ENCODE assay signal across 8 mouse cellular contexts in the genomic region with DNA sequence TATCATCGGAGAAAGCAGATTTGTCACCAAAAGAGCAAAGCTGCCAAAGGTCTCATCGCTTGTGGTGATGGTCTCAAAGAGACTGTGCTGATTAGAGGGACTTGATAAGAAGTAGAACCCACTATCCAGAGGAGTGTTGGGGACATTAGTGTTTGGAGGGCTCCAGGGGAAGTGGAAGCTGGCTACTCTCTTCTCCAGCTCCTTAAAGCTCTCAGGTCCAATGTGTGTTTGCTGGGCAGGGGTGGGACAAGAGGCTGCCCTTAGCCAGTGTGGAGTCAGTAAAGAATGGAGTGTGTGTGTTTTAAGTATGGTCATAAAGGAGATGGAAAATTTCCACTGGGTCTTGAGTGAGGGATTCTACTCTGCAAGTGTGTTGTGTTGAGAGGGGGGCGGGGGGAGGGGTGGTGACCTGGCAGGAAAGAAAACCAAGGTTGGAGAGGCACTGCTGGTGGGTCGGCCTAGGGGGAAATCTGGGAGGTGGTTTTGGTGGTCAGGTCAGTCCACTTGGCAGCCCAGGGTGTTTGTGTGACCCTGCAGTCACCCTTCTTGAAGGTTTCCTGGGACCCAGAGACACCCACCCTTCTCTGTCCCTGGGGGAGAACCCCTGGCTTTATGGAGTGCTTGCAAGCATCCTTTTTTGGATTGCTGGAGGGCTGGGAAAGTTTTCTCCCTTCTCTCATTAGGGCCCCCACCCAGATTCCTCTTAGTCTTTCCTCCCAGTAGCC. TPM values are rescaled to one million over a fixed set of nuclear protein-coding genes. Genes with fewer than 3 reads are reported as not detected.
DNase-seq lines count a peak whose midpoint lies in the region; ATAC-seq and TF ChIP-seq lines count a peak whose summit lies in the region.

No protein-coding gene starts in this region.

- H3K27me3 ChIP-seq in kidney, adult 2 months (replicated peaks; ENCODE audit: control insufficient read depth, insufficient read depth, low read length), result no peaks in the 10 kb centered on the region
- H3K27me3 ChIP-seq in heart, embryonic 15.5 days, result no peaks in the 10 kb centered on the region
- H3K27me3 ChIP-seq in limb, embryonic 15.5 days, result no peaks in the 10 kb centered on the region
- H3K27me3 ChIP-seq in neural tube, embryonic 15.5 days (replicated peaks), result peaks cover 7% of the 10 kb centered on the region

- 7% methylated on average over 4 of the region's 4 CpGs for WGBS in kidney, adult 2 months
- 12% methylated on average over 4 of the region's 4 CpGs for WGBS in heart, embryonic 15.5 days
- 16% methylated on average over 4 of the region's 4 CpGs for WGBS in limb, embryonic 15.5 days
- WGBS in neural tube, embryonic 15.5 days, result 33% methylated on average over 4 of the region's 4 CpGs

- H3K36me3 ChIP-seq in kidney, adult 2 months (ENCODE audit: control insufficient read depth, insufficient read depth, low read length), result peaks cover 16% of the 10 kb centered on the region
- peaks cover 10% of the 10 kb centered on the region; the same call in 1 of the 2 replicates for H3K36me3 ChIP-seq in heart, embryonic 15.5 days
- peaks cover 10% of the 10 kb centered on the region; the same call in 1 of the 2 replicates for H3K36me3 ChIP-seq in limb, embryonic 15.5 days
- no peaks in the 10 kb centered on the region for H3K36me3 ChIP-seq in neural tube, embryonic 15.5 days

- peak; percentile 15 for TF ChIP-seq POLR2A in kidney, adult 2 months (IDR thresholded peaks at IDR 0.05; ENCODE audit: low read depth, low read length)

- TF ChIP-seq CTCF in kidney, adult 2 months (conservative IDR thresholded peaks at IDR 0.05; ENCODE audit: insufficient read depth, insufficient read length, low read depth, low read length), result no peak

- peak overlapping the region; percentile 86 for H3K4me2 ChIP-seq in heart, embryonic 15.5 days
- peak overlapping the region; percentile 79 for H3K4me2 ChIP-seq in limb, embryonic 15.5 days
- peak overlapping the region; percentile 96 for H3K4me2 ChIP-seq in neural tube, embryonic 15.5 days

- ATAC-seq in heart, embryonic 15.5 days (replicated peaks; ENCODE audit: insufficient number of reproducible peaks, insufficient read depth, low FRiP score, low read depth), result no peak
- no peak for ATAC-seq in limb, embryonic 15.5 days (ENCODE audit: insufficient number of reproducible peaks, low FRiP score, low TSS enrichment, low read depth)
- ATAC-seq in neural tube, embryonic 15.5 days (ENCODE audit: low FRiP score), result no peak

- H3K4me1 ChIP-seq in kidney, adult 2 months (ENCODE audit: control insufficient read depth, insufficient read depth, low read length), result peaks cover 18% of the 10 kb centered on the region; the same call in 1 of the 2 replicates
- peaks cover 38% of the 10 kb centered on the region for H3K4me1 ChIP-seq in heart, embryonic 15.5 days (replicated peaks)
- peaks cover 35% of the 10 kb centered on the region for H3K4me1 ChIP-seq in limb, embryonic 15.5 days
- peaks cover 40% of the 10 kb centered on the region for H3K4me1 ChIP-seq in neural tube, embryonic 15.5 days

- H3K9me3 ChIP-seq in heart, embryonic 15.5 days (replicated peaks), result no peaks in the 10 kb centered on the region
- H3K9me3 ChIP-seq in limb, embryonic 15.5 days, result no peaks in the 10 kb centered on the region
- H3K9me3 ChIP-seq in neural tube, embryonic 15.5 days (replicated peaks), result no peaks in the 10 kb centered on the region

- peak overlapping the region; percentile 81 for H3K9ac ChIP-seq in heart, embryonic 15.5 days
- H3K9ac ChIP-seq in limb, embryonic 15.5 days, result peak overlapping the region; percentile 85; the same call in 1 of the 2 replicates
- H3K9ac ChIP-seq in neural tube, embryonic 15.5 days (replicated peaks), result peak overlapping the region; percentile 57; the same call in 1 of the 2 replicates

- DNase-seq in kidney, adult 2 months, result peak; percentile 64
- no peak for DNase-seq in kidney, adult 18-20 months
- DNase-seq in cerebellum, adult 8-10 months, result no peak
- DNase-seq in thymus, postnatal 25 days, result no peak
- DNase-seq in spleen, postnatal 36 days (ENCODE audit: low spot score in 2 of 2), result no peak

- peak overlapping the region; percentile 95 for H3K4me3 ChIP-seq in kidney, adult 2 months (ENCODE audit: insufficient read depth, low read depth, low read length)
- H3K4me3 ChIP-seq in heart, embryonic 15.5 days, result peak overlapping the region; percentile 69
- H3K4me3 ChIP-seq in limb, embryonic 15.5 days, result peak overlapping the region; percentile 60
- peak overlapping the region; percentile 51 for H3K4me3 ChIP-seq in neural tube, embryonic 15.5 days (replicated peaks)

- H3K27ac ChIP-seq in kidney, adult 2 months (ENCODE audit: insufficient read depth, low read depth, low read length), result peak overlapping the region; percentile 90
- H3K27ac ChIP-seq in heart, embryonic 15.5 days, result peak overlapping the region; percentile 89
- peak overlapping the region; percentile 85 for H3K27ac ChIP-seq in limb, embryonic 15.5 days
- H3K27ac ChIP-seq in neural tube, embryonic 15.5 days (replicated peaks), result peak overlapping the region; percentile 49; the same call in 1 of the 2 replicates

RNA-seq across cellular contexts. Expression of a gene that starts 1.6 kb away (rescaled TPM):
- polyA plus RNA-seq in kidney, adult 2 months (2012; rRNA removed), result 609 and 859 TPM in 2 replicates
- polyA plus RNA-seq in heart, embryonic 15.5 days (2015; fragmentation: Nextera tagmentation; extraction: Ambion mirVana), result 78.8 and 81.2 TPM in 2 replicates
- polyA plus RNA-seq in limb, embryonic 15.5 days (2015; fragmentation: Nextera tagmentation; extraction: Ambion mirVana), result 85.5 and 93.5 TPM in 2 replicates
- 51.6 and 57.1 TPM in 2 replicates for polyA plus RNA-seq in neural tube, embryonic 15.5 days (2015; fragmentation: Nextera tagmentation; extraction: Ambion mirVana)
